Mouse (Mus musculus): ENCODE measurements at regions not wholly inside any gene's neighbourhood (a gene's known extent, or its start where the extent isn't known, plus 50 kb on each side); places are given as distances from the start of the nearest gene placed in this dataset.

GRCm38 (mm10) chr5:119162132-119162675, 508.3 kb upstream of the Tbx3 start:
- TF ChIP-seq CTCF (IDR thresholded peaks at IDR 0.05 in 2 of 3, conservative IDR thresholded peaks at IDR 0.05 in 1 of 3; ENCODE audit: control insufficient read depth in 1 of 3, insufficient read depth in 1 of 3, low read depth in 2 of 3, low read length in 3 of 3, poor library complexity in 1 of 3, severe bottlenecking in 1 of 3): no peak
- no peak for TF ChIP-seq CHD2 (IDR thresholded peaks at IDR 0.05; ENCODE audit: low read length)
